Mouse (Mus musculus): Measurements from ENCODE around the gene Adipor2. TPM values are rescaled to one million over a fixed set of nuclear protein-coding genes. Genes with fewer than 3 reads are reported as not detected.

Gene Adipor2
- polyA plus RNA-seq, 1 experiment from 2014 or later: 35.3 TPM

DNA sequence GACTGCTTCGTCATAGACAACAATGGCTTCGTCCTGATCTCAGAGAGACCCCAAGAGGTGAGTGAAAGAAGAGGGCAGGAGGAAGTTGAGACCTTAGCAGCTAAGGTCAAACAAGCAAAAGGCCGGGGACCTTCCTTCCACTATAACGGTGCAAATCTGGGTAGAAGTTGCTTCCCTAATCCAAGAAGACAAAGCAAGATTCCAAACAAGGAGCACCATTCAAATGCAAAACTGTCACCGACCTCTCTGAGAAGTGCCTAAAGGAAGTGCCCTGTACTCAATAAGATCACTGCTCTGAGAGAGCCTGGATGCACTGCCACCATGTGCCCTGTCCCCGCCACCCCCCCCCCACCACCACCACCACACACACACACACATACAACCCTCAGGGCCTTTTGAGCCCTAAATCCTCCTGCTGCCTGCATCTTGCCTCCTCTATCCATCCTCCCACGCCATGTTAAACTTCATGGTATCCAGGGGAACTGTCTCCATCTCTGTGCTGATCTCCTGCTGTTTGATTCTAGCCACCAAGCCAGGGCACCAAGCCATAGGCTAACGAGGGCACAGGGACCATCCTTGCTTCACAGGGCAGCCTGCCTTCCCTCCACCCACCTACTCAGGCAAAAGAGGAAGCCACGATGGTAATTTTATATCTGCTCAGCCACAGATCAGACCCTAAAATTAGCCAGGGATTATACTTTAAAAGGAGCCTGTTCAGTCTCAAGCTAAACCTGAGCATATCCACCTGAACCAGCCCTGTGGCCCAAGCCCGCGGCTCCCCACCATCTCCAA, 79.2 kb downstream of the Adipor2 start:
- WGBS: 32% methylated on average over 11 of the region's 11 CpGs

DNA sequence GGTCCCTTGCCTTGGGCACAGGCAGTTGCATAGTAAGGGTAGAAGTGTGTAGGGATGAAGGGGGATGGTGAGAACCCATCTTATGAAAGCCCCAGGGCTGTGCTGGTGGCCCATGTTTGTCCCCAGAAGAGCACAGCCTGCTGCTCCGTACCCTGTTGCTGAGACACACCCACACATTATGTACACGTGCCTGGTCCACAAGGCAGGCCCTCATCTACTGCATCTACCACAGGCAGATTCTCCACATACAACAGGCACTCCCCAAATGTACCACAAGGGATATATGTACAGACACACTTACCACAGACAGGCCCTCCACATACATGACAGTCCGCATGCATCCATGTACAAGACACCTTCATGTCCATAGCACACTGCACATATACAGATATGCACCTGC, 80.2 kb downstream of the Adipor2 start:
- 75% methylated on average over 3 of the region's 3 CpGs for WGBS

More for the DNA sequence above, 79.2 kb downstream of the Adipor2 start:
- no peaks in the 10 kb centered on the region for H3K27me3 ChIP-seq (replicated peaks)
- H3K9ac ChIP-seq (replicated peaks): no peak overlapping the region
- H3K4me3 ChIP-seq (replicated peaks): no peak overlapping the region
- no peak overlapping the region for H3K27ac ChIP-seq (replicated peaks)
- H3K36me3 ChIP-seq: no peaks in the 10 kb centered on the region
- H3K4me2 ChIP-seq: no peak overlapping the region
- peaks cover 4% of the 10 kb centered on the region for H3K4me1 ChIP-seq
- no peaks in the 10 kb centered on the region for H3K9me3 ChIP-seq (replicated peaks)
- ATAC-seq (ENCODE audit: low FRiP score): no peak

DNA sequence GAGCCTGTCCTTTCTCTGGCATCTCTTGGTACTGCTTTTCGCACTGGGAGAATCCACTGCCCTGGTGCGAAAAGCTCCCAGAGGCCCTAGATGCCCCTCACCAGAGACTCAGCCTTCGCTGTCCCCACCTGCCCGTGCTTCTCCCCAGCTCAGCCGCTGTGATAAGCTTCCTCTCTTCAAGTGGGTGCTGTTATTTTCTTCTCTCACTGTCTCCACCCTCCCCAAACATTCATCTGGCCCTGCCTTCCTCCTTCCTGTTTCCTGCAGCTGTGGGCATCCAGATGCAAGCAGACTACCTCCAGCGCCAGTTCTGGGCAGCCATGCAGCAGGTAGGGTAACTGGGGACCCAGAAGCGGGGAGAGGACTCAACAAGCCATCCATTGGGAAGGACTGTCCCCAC, 81.4 kb downstream of the Adipor2 start:
- H3K9me3 ChIP-seq (replicated peaks): no peaks in the 10 kb centered on the region
- no peak overlapping the region for H3K4me3 ChIP-seq (replicated peaks)
- no peaks in the 10 kb centered on the region for H3K36me3 ChIP-seq
- peaks cover 21% of the 10 kb centered on the region for H3K4me1 ChIP-seq
- no peak for ATAC-seq (ENCODE audit: low FRiP score)
- WGBS: 89% methylated on average over 7 of the region's 7 CpGs
- no peak overlapping the region for H3K4me2 ChIP-seq
- H3K27ac ChIP-seq (replicated peaks): no peak overlapping the region
- H3K27me3 ChIP-seq (replicated peaks): no peaks in the 10 kb centered on the region
- no peak overlapping the region for H3K9ac ChIP-seq (replicated peaks)

More for the DNA sequence above, 80.2 kb downstream of the Adipor2 start:
- H3K27me3 ChIP-seq (replicated peaks): no peaks in the 10 kb centered on the region
- H3K27ac ChIP-seq (replicated peaks): no peak overlapping the region
- no peak for ATAC-seq (ENCODE audit: low FRiP score)
- no peak overlapping the region for H3K4me2 ChIP-seq
- no peak overlapping the region for H3K4me3 ChIP-seq (replicated peaks)
- H3K9ac ChIP-seq (replicated peaks): no peak overlapping the region
- no peaks in the 10 kb centered on the region for H3K9me3 ChIP-seq (replicated peaks)
- no peaks in the 10 kb centered on the region for H3K36me3 ChIP-seq
- H3K4me1 ChIP-seq: peaks cover 12% of the 10 kb centered on the region

DNA sequence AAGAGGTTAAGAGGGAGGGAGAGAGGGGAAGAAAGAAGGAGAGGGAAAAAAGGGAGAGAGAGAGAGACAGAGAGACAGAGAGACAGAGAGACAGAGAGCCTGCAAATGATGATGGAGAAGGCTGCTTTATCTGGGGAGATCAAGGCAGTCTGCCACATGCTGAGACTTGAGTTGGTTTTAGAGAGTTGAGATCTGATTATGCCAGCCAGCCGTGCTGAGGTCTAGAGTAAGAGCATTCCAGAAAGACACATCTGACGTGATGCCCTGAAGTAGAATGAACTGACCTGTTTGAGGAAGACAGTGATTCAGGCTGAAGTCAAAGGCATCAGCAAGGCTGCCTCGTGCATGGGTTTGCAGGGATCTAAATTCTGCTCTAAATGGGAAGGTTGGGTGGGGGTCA, 83.7 kb downstream of the Adipor2 start:
- Histone ChIP-seq H3K27me3 (replicated peaks) (no peaks in the 10 kb centered on the region), H3K4me3 (replicated peaks) (no peak overlapping the region), H3K36me3 (no peaks in the 10 kb centered on the region), H3K4me2 (no peak overlapping the region), H3K27ac (replicated peaks) (no peak overlapping the region), H3K9ac (replicated peaks) (no peak overlapping the region), H3K4me1 (peaks cover 40% of the 10 kb centered on the region), H3K9me3 (replicated peaks) (no peaks in the 10 kb centered on the region)
- ATAC-seq (ENCODE audit: low FRiP score): no peak
- 60% methylated on average over 3 of the region's 3 CpGs for WGBS

DNA sequence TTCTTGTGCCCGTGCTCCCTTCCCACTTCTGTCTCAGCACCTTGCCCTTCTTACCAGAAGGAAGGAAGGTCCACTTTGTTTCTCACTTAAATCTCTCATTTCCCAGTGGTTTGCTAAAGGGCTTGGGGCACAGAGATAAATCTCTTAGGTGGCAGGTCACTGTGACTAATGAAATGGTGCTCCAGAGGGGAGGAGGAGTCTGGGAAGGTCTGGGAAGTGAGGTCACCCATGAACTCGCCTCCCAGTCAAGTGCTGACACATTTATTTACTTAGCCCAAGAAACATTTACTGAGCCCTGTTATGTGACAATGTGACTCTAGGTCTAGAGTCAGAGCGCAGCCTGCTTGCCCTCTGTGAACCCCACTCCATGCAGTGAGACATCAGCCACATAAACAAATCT, 84.3 kb downstream of the Adipor2 start:
- H3K9ac ChIP-seq (replicated peaks): no peak overlapping the region
- no peak overlapping the region for H3K27ac ChIP-seq (replicated peaks)
- no peaks in the 10 kb centered on the region for H3K36me3 ChIP-seq
- no peak for ATAC-seq (ENCODE audit: low FRiP score)
- WGBS: 11% methylated on average over 3 of the region's 3 CpGs
- no peaks in the 10 kb centered on the region for H3K9me3 ChIP-seq (replicated peaks)
- H3K4me3 ChIP-seq (replicated peaks): no peak overlapping the region
- H3K4me1 ChIP-seq: peaks cover 47% of the 10 kb centered on the region
- H3K27me3 ChIP-seq (replicated peaks): no peaks in the 10 kb centered on the region
- no peak overlapping the region for H3K4me2 ChIP-seq

DNA sequence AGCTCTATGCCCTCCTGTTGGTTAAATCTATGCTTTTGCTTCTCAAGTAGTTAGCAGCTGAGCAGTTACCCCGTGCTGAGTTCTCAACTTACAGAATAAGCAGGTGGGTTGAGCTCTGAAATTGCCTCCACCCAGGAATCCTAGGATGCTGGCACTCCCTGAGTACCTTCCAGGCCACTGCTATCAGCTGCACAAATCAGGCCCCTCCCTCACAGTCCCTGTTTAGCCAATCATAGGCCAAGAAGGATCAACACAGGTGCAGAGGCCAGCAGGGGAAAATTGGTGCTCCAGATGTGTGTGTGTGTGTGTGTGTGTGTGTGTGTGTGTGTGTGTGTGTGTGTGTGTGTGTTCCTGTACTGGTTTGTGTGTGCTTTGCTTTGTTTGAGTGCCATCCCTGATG, 85.4 kb downstream of the Adipor2 start:
- 22% methylated on average over 1 of the region's 1 CpGs for WGBS
- Histone ChIP-seq H3K4me2 (no peak overlapping the region), H3K27me3 (replicated peaks) (no peaks in the 10 kb centered on the region), H3K9ac (replicated peaks) (no peak overlapping the region), H3K4me3 (replicated peaks) (no peak overlapping the region), H3K4me1 (peaks cover 58% of the 10 kb centered on the region), H3K36me3 (no peaks in the 10 kb centered on the region), H3K27ac (replicated peaks) (no peak overlapping the region), H3K9me3 (replicated peaks) (no peaks in the 10 kb centered on the region)
- ATAC-seq (ENCODE audit: low FRiP score): no peak

DNA sequence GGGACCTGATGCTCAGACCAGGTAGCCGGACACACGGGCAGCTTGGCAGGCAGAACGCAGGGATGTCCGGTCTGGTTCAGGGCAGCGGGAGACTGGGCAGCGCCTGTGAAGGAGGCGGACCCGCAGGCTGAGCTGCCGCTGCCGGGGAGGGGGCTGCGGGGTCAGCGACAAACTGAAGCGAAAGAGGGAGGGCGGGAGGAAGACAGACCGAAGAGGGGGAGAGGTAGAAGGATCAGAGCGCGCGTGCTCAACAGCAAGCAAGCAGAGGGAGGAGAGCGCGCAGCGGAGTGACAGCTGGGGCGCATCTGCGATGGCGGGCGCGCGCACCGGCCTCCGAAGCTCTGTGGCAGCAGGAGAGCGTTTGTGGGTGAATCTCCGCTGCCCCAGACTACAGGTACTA, 87.0 kb downstream of the Adipor2 start, which contains the start of gene Lrtm2:
Gene Lrtm2 (minus strand): TSS at position 261 of the 400 bp plus-strand sequence.
- Histone ChIP-seq H3K27ac (replicated peaks) (peak within 1 kb of the TSS; percentile 78), H3K9me3 (replicated peaks) (no peaks in the 10 kb centered on the region), H3K4me2 (peak within 1 kb of the TSS; percentile 73), H3K4me3 (replicated peaks) (peak within 1 kb of the TSS; percentile 63), H3K36me3 (no peaks in the 10 kb centered on the region), H3K9ac (replicated peaks) (peak within 1 kb of the TSS; percentile 64), H3K4me1 (peaks cover 73% of the 10 kb centered on the region), H3K27me3 (replicated peaks) (no peaks in the 10 kb centered on the region)
- 0% methylated on average over 30 of the region's 31 CpGs for WGBS
- ATAC-seq (ENCODE audit: low FRiP score): peak; percentile 71

DNA sequence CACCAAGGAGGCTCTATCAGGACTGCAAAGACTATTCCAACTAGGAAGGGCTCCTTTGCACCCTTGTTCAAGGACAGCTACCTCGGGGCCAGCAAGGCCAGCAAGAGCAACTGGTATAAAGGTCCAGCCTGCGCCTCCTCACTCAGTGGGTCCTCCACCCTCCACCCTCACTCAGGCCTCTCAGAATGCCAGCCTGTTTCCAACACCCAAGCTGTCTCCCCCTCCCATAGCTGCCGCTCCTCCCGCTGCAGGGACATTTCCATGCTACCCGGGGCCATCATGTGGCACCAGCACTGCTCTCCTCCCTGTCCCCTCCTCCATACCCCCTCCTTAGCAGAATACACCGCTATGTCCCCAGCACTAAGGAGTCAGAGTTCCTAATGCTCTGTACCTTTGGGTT, 87.6 kb downstream of the Adipor2 start:
- Histone ChIP-seq H3K9me3 (replicated peaks) (no peaks in the 10 kb centered on the region), H3K9ac (replicated peaks) (peak overlapping the region; percentile 64), H3K36me3 (no peaks in the 10 kb centered on the region), H3K4me1 (peaks cover 73% of the 10 kb centered on the region), H3K27ac (replicated peaks) (peak overlapping the region; percentile 78), H3K27me3 (replicated peaks) (no peaks in the 10 kb centered on the region), H3K4me2 (peak overlapping the region; percentile 73), H3K4me3 (replicated peaks) (peak overlapping the region; percentile 63)
- WGBS: 9% methylated on average over 6 of the region's 6 CpGs
- ATAC-seq (ENCODE audit: low FRiP score): peak; percentile 48

DNA sequence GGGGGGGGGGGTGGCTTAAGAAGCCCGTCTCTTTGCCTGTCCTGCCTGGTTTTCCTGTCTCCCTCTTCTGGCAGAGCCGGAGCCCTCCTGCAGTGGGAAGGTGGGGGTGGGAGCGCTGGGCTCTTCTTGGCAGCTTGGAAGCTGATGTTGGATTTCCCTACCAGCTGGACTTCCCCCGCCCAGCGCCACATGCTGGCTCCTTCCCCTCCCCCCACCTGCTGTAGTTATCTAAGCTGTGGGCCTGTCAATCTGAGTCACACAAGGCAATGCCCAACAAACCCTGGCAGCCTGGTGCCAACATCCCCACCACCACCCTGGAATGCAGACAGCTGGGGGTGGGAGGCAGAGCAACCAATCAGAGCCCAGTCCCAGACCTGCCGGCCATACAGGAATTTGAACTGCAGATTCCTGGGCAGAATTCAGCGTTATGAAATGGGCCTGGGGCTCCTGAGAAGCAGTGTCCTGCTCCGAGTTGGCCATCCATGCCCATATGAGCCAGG, 88.2 kb downstream of the Adipor2 start:
- 0% methylated on average over 8 of the region's 8 CpGs for WGBS
- Histone ChIP-seq H3K9ac (replicated peaks) (peak overlapping the region; percentile 64), H3K4me1 (peaks cover 73% of the 10 kb centered on the region), H3K27me3 (replicated peaks) (no peaks in the 10 kb centered on the region), H3K4me3 (replicated peaks) (peak overlapping the region; percentile 63), H3K4me2 (peak overlapping the region; percentile 73), H3K27ac (replicated peaks) (peak overlapping the region; percentile 78), H3K36me3 (no peaks in the 10 kb centered on the region), H3K9me3 (replicated peaks) (no peaks in the 10 kb centered on the region)
- ATAC-seq (ENCODE audit: low FRiP score): peak; percentile 81

DNA sequence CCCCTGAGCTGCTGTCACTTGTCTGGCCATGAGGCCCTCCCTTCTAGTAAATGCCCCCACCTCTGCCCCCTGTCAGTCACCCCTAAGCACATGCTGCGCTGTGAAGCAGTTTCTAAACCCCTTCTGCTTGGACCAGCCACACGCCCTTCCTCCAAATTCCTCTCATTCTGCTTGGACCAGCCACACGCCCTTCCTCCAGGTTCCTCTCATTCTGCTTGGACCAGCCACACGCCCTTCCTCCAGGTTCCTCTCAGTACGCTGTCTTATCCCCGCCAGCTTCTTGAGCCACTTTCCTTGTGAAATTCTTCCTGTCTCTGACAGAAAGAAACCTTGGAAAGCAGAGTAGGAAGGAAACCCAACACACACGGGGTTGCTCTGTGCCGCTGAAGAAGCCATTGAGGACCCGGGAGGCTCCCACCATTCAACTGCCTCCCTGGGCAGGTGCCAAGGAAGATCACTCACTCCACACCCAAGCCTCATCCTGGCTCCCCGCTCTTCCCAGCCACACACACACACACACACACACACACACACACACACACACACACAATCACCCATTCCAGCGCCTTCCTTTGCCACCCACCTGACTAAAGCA, 88.9 kb downstream of the Adipor2 start:
- Histone ChIP-seq H3K27me3 (replicated peaks) (no peaks in the 10 kb centered on the region), H3K9me3 (replicated peaks) (no peaks in the 10 kb centered on the region), H3K36me3 (no peaks in the 10 kb centered on the region), H3K9ac (replicated peaks) (peak overlapping the region; percentile 38), H3K4me3 (replicated peaks) (peak overlapping the region; percentile 63), H3K4me2 (peak overlapping the region; percentile 73), H3K27ac (replicated peaks) (peak overlapping the region; percentile 78), H3K4me1 (peaks cover 73% of the 10 kb centered on the region)
- peak; percentile 24; the same call in 1 of the 2 replicates for ATAC-seq (ENCODE audit: low FRiP score)
- WGBS: 13% methylated on average over 11 of the region's 11 CpGs

DNA sequence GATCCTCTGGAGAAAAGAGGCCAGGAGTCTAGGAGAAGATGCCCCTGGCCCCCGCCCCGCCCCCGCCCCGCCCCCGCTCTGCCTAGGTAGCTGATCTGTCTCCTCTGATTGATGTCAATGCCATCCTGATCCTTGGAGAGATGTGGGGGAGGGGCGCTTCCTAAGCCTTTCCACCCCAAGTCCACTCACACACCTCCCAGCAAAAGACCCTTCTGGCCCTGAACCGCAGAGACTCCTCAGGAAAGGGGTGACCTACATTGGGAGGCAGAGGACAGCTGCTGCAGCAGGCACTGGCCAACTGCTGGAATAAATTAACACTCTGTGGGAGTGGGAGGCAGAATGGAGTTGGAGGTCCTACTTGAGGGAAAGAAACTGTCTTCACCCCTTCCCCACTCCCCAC, 91.0 kb downstream of the Adipor2 start:
- Histone ChIP-seq H3K9ac (replicated peaks) (no peak overlapping the region), H3K9me3 (replicated peaks) (no peaks in the 10 kb centered on the region), H3K27me3 (replicated peaks) (peaks cover 4% of the 10 kb centered on the region; the same call in 1 of the 2 replicates), H3K4me2 (no peak overlapping the region), H3K36me3 (peaks cover 11% of the 10 kb centered on the region; the same call in 1 of the 2 replicates), H3K27ac (replicated peaks) (no peak overlapping the region), H3K4me3 (replicated peaks) (no peak overlapping the region), H3K4me1 (peaks cover 58% of the 10 kb centered on the region)
- no peak for ATAC-seq (ENCODE audit: low FRiP score)
- 47% methylated on average over 7 of the region's 7 CpGs for WGBS

DNA sequence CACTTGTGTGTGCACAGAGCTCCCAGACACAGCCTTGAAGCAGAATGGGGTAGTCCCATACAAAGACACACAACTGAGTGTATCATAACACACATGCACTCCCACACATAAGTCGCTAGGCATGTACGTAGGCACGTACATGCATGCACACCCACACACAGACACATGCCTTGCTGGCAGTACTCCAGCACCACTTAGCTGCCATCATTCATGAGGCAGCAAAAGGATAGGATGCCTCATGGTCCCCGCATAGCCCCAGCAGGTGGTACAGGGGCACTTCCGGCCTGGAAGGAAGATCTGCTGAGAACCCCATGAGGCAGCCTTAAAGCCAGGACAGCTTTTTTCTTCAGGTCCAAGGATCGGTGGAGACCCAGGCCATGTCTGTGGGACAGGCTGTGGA, 91.5 kb downstream of the Adipor2 start:
- H3K9ac ChIP-seq (replicated peaks): no peak overlapping the region

More for the DNA sequence above, 91.5 kb downstream of the Adipor2 start:
- Histone ChIP-seq H3K9me3 (replicated peaks) (no peaks in the 10 kb centered on the region), H3K4me3 (replicated peaks) (no peak overlapping the region), H3K27me3 (replicated peaks) (peaks cover 4% of the 10 kb centered on the region; the same call in 1 of the 2 replicates), H3K4me1 (peaks cover 52% of the 10 kb centered on the region), H3K4me2 (no peak overlapping the region), H3K36me3 (peaks cover 11% of the 10 kb centered on the region; the same call in 1 of the 2 replicates), H3K27ac (replicated peaks) (no peak overlapping the region)
- ATAC-seq (ENCODE audit: low FRiP score): no peak
- 66% methylated on average over 6 of the region's 6 CpGs for WGBS

All from neural tube, embryonic 15.5 days (tissue).